Mouse (Mus musculus) hindbrain, embryonic 15.5 days (tissue): ENCODE results near the gene Gm20388. TPM values are rescaled to one million over a fixed set of nuclear protein-coding genes. Genes with fewer than 3 reads are reported as not detected.
A peak's percentile ranks its signal among the peaks of the same experiment; 100 is the strongest.

Experiments used
- ATAC-seq: fragments of 200-750 bp; cut with Nextera tagmentation; 2 replicates; pipeline ENCODE4 v1.8.0; 2017; ENCODE audit warnings: low read depth, moderate number of reproducible peaks, moderate TSS enrichment; ENCODE audit not compliant: low FRiP score
- H3K27ac ChIP-seq: fragments of 300-500 bp; sonication (generic); replicated peaks from 2 replicates; pipeline ENCODE4 v1.5.1; 2015; ENCODE audit warnings: mild to moderate bottlenecking, inconsistent platforms
- H3K27me3 ChIP-seq: fragments of 300-500 bp; sonication (generic); 2 replicates; pipeline ENCODE4 v1.6.1; 2015; ENCODE audit warnings: control low read depth, inconsistent platforms
- H3K36me3 ChIP-seq: fragments of 300-500 bp; sonication (generic); 2 replicates; pipeline ENCODE4 v1.6.1; 2015; ENCODE audit warnings: control low read depth, inconsistent platforms
- H3K4me1 ChIP-seq: fragments of 300-500 bp; sonication (generic); replicated peaks from 2 replicates; pipeline ENCODE4 v1.6.1; 2015; ENCODE audit warnings: control low read depth, inconsistent platforms
- H3K4me2 ChIP-seq: fragments of 300-500 bp; sonication (generic); 2 replicates; pipeline ENCODE4 v1.6.1; 2015; ENCODE audit warnings: moderate library complexity, mild to moderate bottlenecking, inconsistent platforms
- H3K4me3 ChIP-seq: fragments of 300-500 bp; sonication (generic); 2 replicates; pipeline ENCODE4 v1.5.1; 2015; ENCODE audit warnings: mild to moderate bottlenecking, inconsistent platforms
- H3K9ac ChIP-seq: fragments of 300-500 bp; sonication (generic); 2 replicates; pipeline ENCODE4 v1.6.1; 2015; ENCODE audit warnings: inconsistent platforms
- H3K9me3 ChIP-seq: fragments of 300-500 bp; sonication (generic); 2 replicates; pipeline ENCODE4 v1.6.1; 2016; ENCODE audit warnings: control low read depth, inconsistent platforms
- WGBS: fragments of 180-500 bp; shearing (Covaris S2); methylation state at CpG from one replicate; pipeline ENCODE4 v1.1.7; 2015; 5-methylcytosine and 5-hydroxymethylcytosine counted together
- polyA plus RNA-seq: library from polyadenylated mRNA; unstranded; fragments of >200 nt; fragmentation: Nextera tagmentation; extraction: Ambion mirVana; gene quantifications from 2 replicates; pipeline ENCODE4 v1.2.1, GENCODE M21; 2015

The Gm20388 gene
- polyA plus RNA-seq, 1 experiment from 2014 or later: 5.4 TPM

DNA sequence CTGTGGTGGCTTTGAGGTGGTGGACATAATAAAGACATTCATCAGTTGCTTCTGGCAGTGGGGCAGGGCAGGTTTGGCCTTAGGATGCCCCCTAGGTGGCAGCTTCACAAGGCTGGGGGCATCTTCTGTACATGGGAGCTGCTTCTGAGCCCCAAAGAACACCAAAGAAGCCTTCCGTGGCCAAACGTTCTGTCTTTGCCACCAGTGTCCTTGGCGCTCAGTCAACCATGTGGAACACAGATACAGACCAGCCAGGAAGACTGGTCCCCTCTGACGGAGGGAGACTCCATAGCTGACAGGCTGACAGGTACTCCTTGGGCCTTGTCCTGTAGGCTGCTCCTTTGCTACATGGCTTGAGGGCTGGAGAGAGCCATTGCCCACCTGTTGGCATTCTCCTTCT is 362.8 kb downstream of the Gm20388 start:
- WGBS: 83% methylated on average over 4 of the region's 4 CpGs
- Histone ChIP-seq H3K9ac (no peak overlapping the region), H3K4me1 (peaks cover 51% of the 10 kb centered on the region), H3K4me3 (no peak overlapping the region), H3K27ac (no peak overlapping the region), H3K9me3 (no peaks in the 10 kb centered on the region), H3K27me3 (no peaks in the 10 kb centered on the region), H3K4me2 (no peak overlapping the region), H3K36me3 (no peaks in the 10 kb centered on the region)
- no peak for ATAC-seq

DNA sequence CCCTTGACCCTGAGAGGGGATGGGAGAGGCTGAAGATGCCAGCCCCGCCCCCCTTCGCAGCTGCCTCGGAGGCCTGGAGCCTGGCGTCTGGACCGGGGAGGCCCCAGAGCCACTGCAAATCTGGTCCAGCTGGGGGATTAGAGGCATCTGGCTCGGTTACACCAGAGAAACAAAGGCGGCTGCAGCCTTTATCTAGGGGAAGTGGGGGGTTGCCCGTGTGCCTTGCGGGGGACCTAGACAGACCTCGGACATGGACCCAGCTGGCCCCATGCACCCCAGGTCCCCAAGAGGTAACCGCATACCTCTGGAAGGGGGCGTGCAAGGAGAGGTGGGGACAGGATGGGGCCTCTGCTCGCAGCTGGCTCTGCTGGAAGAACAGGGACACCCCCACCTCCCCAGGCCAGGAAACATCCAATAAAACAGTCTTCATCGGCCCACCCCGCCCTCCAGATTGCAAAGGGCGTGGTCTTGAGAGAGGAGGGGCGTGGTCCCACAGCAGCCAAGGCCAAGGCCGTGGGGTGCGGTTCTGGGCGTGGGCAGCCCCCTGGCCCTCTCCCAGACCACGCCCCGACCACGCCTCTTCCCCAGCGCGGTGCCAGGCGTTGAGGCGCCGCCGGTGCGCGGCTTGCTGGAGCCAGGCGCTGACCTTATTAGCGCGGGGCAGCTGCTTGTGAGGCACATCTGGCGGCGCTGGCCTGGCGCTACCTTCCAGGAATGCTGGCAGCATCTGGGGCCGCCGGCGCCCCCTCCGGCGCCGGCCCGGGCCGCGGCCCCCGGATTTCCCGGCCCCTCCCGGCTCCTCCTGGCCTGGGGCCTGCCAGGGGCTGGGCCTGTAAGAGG is 365.6 kb downstream of the Gm20388 start:
- Histone ChIP-seq H3K36me3 (no peaks in the 10 kb centered on the region), H3K9ac (peak overlapping the region; percentile 18; the same call in 1 of the 2 replicates), H3K9me3 (no peaks in the 10 kb centered on the region), H3K27me3 (no peaks in the 10 kb centered on the region), H3K4me2 (peak overlapping the region; percentile 64), H3K27ac (peak overlapping the region; percentile 52), H3K4me3 (peak overlapping the region; percentile 29), H3K4me1 (peaks cover 32% of the 10 kb centered on the region)
- peak; percentile 56 for ATAC-seq
- WGBS: 3% methylated on average over 49 of the region's 49 CpGs

DNA sequence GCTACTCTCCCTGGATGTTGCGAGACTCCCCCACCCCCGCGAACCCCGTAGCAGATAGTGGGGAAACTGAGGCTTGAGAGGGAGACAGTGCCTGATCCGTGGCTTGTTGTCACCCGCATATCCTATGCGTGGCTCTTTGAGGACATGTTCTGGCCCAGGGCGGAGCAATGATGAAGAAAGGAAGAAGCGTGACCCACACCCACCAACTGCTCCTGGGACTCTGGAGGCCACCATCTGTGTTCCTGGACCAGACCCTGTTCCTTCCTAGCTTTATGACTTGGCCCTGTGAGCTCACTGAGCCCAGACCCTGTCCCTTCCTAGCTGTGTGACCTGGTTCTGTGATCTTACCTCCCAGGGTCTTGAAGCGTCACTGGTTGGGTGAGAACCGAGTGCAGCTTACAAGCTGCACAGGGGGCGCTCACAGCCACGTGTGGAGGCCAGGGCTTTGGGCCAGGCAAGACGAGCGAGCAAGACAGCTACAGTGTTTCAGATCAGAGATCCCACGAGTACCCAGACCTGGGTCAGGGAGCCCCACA is 366.3 kb downstream of the Gm20388 start:
- 0 out of 2 replicates have a peak overlapping the region, but pooled peaks have one; percentile 52 for H3K27ac ChIP-seq
- 16% methylated on average over 16 of the region's 16 CpGs for WGBS
- no peak; the same call in 1 of the 2 replicates for ATAC-seq

DNA sequence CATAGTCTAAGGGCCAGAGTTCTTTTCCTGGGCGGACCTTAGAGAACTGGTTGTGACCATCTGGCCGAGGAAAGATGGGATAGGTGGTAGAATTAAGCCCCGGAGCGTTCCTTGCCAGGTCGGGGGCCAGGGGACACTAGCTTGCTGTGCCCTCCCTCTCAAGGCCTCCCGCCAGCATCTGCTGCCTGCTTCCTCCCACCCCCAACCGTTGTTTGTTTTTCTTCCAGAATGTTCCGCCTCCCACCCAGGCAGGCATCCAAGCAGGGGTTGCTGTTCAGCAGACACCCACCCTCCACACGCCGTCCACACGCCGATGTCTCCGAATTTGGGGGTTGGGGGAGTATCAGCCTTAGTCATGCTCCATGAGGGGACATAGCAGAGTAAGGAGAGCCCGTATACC is 367.4 kb downstream of the Gm20388 start:
- Histone ChIP-seq H3K4me3 (no peak overlapping the region), H3K36me3 (no peaks in the 10 kb centered on the region), H3K27me3 (no peaks in the 10 kb centered on the region), H3K9me3 (no peaks in the 10 kb centered on the region), H3K4me1 (peaks cover 41% of the 10 kb centered on the region), H3K4me2 (no peak overlapping the region), H3K27ac (no peak overlapping the region), H3K9ac (no peak overlapping the region)
- WGBS: 77% methylated on average over 14 of the region's 14 CpGs
- no peak for ATAC-seq

More for the DNA sequence above, 366.3 kb downstream of the Gm20388 start:
- Histone ChIP-seq H3K9ac (peak overlapping the region; percentile 18; the same call in 1 of the 2 replicates), H3K36me3 (no peaks in the 10 kb centered on the region), H3K9me3 (no peaks in the 10 kb centered on the region), H3K4me2 (peak overlapping the region; percentile 64), H3K27me3 (no peaks in the 10 kb centered on the region), H3K4me3 (peak overlapping the region; percentile 29), H3K4me1 (peaks cover 32% of the 10 kb centered on the region)

DNA sequence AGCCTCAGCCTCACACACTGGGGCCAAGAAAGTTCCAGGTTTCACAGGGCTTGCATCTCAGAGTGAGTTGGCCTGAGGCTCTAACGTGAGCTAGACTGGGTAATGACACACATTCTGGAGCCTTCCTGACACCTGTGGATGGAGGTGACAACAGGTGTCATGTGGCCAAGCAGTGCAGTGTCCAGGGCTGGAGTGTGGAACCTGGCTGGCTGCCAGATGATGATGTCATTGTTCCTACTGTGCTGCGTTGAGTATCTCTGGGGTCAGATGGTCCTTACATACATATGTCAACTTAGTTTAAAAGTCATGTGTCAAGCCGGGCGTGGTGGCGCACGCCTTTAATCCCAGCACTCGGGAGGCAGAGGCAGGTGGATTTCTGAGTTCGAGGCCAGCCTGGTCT is 368.8 kb downstream of the Gm20388 start:
- H3K4me1 ChIP-seq: peaks cover 55% of the 10 kb centered on the region

DNA sequence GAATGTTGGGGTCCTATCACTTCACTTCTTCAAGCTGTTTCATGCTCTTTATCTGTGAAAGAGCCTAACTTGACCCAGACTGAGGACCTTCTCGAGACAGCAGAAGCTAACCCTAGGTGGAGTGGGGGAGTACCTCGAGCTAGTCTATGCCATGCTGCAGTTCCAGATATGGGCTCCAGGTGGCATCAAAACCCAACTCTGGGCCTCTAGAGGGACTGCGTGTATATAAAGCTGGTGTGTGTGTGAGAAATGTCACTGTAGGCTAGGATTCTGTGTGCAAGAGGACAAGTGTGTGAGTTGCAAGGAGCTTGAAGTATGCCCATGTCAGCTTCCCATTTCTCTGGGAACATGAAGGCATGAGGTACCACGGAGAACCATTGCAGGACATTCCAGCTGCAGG is 370.8 kb downstream of the Gm20388 start:
- WGBS: 16% methylated on average over 4 of the region's 4 CpGs
- Histone ChIP-seq H3K36me3 (no peaks in the 10 kb centered on the region), H3K9me3 (no peaks in the 10 kb centered on the region), H3K27me3 (0 out of 2 replicates have a peak, but pooled peaks cover 3% of the 10 kb centered on the region), H3K4me3 (no peak overlapping the region), H3K27ac (no peak overlapping the region), H3K9ac (no peak overlapping the region), H3K4me2 (no peak overlapping the region), H3K4me1 (peaks cover 60% of the 10 kb centered on the region)
- ATAC-seq: peak; percentile 59; the same call in 1 of the 2 replicates

More for the DNA sequence above, 368.8 kb downstream of the Gm20388 start:
- Histone ChIP-seq H3K27me3 (0 out of 2 replicates have a peak, but pooled peaks cover 3% of the 10 kb centered on the region), H3K9ac (no peak overlapping the region), H3K27ac (no peak overlapping the region), H3K4me3 (no peak overlapping the region), H3K4me2 (no peak overlapping the region), H3K9me3 (no peaks in the 10 kb centered on the region), H3K36me3 (no peaks in the 10 kb centered on the region)
- 88% methylated on average over 8 of the region's 8 CpGs for WGBS
- ATAC-seq: no peak

DNA sequence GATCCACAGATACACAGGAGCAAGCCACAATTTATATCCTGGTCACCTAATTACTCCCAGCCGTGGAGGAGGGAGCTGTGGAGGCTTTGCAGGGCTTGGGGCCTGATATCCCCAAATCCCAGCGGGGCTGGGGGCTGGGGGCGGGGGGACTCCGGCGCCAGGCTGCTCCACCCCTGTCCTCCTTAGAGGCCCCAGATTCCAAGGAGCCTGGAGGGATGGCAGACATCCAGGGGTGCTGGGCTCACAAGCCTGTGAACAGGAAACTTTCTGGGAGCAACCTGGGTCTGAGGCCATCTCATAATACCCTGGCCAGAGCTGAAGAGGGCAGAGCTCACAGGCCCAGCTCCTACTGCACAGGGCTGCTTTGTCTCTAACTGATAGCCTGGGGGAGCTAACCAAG is 371.8 kb downstream of the Gm20388 start:
- Histone ChIP-seq H3K4me3 (no peak overlapping the region), H3K4me2 (no peak overlapping the region), H3K9ac (no peak overlapping the region), H3K4me1 (peaks cover 52% of the 10 kb centered on the region), H3K27me3 (0 out of 2 replicates have a peak, but pooled peaks cover 3% of the 10 kb centered on the region), H3K27ac (no peak overlapping the region), H3K9me3 (no peaks in the 10 kb centered on the region), H3K36me3 (no peaks in the 10 kb centered on the region)
- 44% methylated on average over 5 of the region's 5 CpGs for WGBS
- ATAC-seq: no peak

DNA sequence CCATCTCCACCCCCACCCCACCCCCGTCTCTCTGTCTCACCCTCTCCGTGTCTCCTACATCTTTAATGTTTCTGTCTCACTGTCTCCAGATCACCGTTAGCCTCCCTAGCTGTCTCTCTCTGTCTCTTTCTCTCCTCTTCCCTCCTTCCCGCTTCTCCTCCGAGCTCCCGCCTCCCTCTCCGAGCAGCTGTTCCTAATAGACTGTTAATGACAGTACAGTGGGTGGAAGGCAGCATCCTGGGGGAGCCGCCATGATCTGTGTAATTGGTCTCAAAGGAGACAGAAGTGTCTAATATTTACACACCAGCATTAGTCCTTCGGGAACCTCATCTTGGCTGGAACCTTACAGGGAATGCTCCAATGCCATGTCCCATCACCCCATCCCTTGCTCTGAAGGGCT is 373.6 kb downstream of the Gm20388 start:
- WGBS: 24% methylated on average over 9 of the region's 9 CpGs

DNA sequence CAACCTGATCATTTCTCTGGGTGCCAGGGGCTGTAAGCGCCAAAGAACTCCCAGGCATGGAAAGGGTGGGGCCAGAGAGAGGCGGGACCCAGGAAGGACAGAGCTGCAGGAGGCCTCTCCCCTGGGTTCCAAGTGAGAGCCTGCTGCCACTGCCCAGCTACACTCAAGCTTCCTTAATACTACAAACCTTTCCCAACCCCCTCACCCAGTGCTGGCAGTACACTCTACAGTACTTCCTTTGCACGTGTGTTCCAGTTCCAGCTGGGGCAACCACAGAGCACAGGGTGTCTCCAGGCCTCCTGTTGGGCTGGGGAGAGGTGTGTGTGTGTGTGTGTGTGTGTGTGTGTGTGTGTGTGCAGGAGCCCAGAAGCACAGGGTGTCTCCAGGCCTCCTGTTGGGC is 374.4 kb downstream of the Gm20388 start:
- WGBS: 40% methylated on average over 3 of the region's 3 CpGs
- 0 out of 2 replicates have a peak, but pooled peaks cover 3% of the 10 kb centered on the region for H3K27me3 ChIP-seq
- no peaks in the 10 kb centered on the region for H3K9me3 ChIP-seq
- no peak overlapping the region for H3K4me3 ChIP-seq
- ATAC-seq: no peak
- no peaks in the 10 kb centered on the region for H3K36me3 ChIP-seq
- no peak overlapping the region; the same call in 1 of the 2 replicates for H3K9ac ChIP-seq
- H3K4me2 ChIP-seq: no peak overlapping the region
- H3K4me1 ChIP-seq: peaks cover 67% of the 10 kb centered on the region
- peak overlapping the region; percentile 18; the same call in 1 of the 2 replicates for H3K27ac ChIP-seq

More for the DNA sequence above, 373.6 kb downstream of the Gm20388 start:
- no peak overlapping the region; the same call in 1 of the 2 replicates for H3K4me2 ChIP-seq
- H3K9ac ChIP-seq: no peak overlapping the region
- H3K9me3 ChIP-seq: no peaks in the 10 kb centered on the region
- no peak overlapping the region for H3K4me3 ChIP-seq
- 0 out of 2 replicates have a peak, but pooled peaks cover 3% of the 10 kb centered on the region for H3K27me3 ChIP-seq
- 0 out of 2 replicates have a peak overlapping the region, but pooled peaks have one; percentile 28 for H3K27ac ChIP-seq
- no peaks in the 10 kb centered on the region for H3K36me3 ChIP-seq
- no peak for ATAC-seq
- H3K4me1 ChIP-seq: peaks cover 59% of the 10 kb centered on the region

DNA sequence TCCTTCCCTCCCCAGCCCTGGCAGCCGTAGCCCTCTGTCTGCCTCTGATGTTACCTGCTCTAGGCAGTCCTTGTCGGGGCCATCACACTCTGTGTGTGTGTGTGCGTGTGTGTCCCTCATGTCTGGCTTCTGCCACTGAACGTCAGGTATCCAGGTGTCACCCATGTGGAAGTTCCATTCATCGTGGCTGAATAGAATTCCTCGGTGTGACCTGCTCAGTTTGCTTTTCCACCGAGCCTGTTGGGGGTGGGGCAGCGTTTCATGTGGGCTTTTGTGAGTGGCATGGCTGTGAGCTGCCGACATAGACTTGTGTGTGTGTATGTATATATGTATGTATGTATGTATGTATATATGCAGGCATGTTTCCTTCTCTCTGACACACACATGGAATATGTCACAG is 375.2 kb downstream of the Gm20388 start:
- no peak overlapping the region for H3K9ac ChIP-seq
- H3K27ac ChIP-seq: 0 out of 2 replicates have a peak overlapping the region, but pooled peaks have one; percentile 18
- H3K4me1 ChIP-seq: peaks cover 73% of the 10 kb centered on the region
- H3K9me3 ChIP-seq: no peaks in the 10 kb centered on the region
- no peak for ATAC-seq
- H3K4me2 ChIP-seq: no peak overlapping the region
- no peaks in the 10 kb centered on the region for H3K36me3 ChIP-seq
- H3K27me3 ChIP-seq: 0 out of 2 replicates have a peak, but pooled peaks cover 3% of the 10 kb centered on the region
- WGBS: 66% methylated on average over 9 of the region's 9 CpGs
- H3K4me3 ChIP-seq: no peak overlapping the region

DNA sequence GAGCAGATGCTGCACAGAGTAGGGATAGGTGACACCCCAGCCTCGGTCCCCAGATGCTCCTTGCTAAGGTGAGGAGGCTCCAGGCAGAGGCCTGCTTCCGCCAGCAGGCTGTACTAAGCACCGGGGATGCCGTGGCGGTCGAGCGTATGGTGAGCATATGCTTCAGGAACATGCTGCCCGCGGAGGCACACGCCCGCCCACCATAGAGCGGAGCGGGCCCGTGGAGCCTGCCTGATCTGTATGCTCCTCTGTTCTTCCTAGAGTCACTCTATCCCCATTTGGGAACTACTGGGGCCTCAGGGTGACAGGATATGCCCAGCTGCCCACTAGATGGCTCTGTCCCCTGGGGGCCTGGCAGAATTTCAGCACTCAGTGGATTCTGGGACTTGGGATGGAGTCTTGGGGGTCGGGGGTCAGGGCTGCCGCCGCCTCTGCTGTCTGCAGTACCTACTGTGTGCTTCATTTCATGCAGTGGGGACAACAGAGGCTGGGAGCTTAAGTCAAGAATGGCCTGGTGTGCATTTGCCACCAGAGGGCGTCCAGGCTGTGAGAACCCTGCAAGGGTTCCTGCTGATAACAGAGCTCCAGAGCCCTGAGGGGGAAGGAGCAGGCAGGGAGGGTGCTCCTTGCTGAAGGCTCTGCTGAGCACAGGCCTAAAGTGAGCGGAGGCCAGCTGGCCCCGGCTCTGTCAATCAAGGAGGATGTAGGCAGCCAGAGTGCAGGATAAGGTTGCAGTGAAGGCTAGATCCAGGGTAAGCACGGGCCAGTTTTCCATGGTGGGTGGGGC is 377.7 kb downstream of the Gm20388 start:
- ATAC-seq: no peak; the same call in 1 of the 2 replicates
- Histone ChIP-seq H3K36me3 (no peaks in the 10 kb centered on the region), H3K27ac (no peak overlapping the region), H3K4me2 (no peak overlapping the region), H3K27me3 (0 out of 2 replicates have a peak, but pooled peaks cover 3% of the 10 kb centered on the region), H3K9ac (no peak overlapping the region), H3K4me3 (no peak overlapping the region), H3K9me3 (no peaks in the 10 kb centered on the region), H3K4me1 (peaks cover 80% of the 10 kb centered on the region)
- 35% methylated on average over 21 of the region's 21 CpGs for WGBS
